Mouse (Mus musculus) cerebellum, adult 2 months (tissue): ENCODE data around the gene Myl6.

ENCODE experiments used
- CTCF ChIP-seq: fragments of 200-500 bp; IDR thresholded peaks from 2 replicates; pipeline ENCODE4 v1.5.1; 2011; ENCODE audit warnings: low read depth, mild to moderate bottlenecking, control low read depth, low read length, moderate library complexity, borderline replicate concordance; ENCODE audit not compliant: insufficient read depth
- POLR2A ChIP-seq: fragments of 200-500 bp; IDR thresholded peaks from 2 replicates; pipeline ENCODE4 v1.6.1; 2011; ENCODE audit warnings: low read length, control low read depth, borderline replicate concordance; ENCODE audit not compliant: insufficient read depth

GRCm38 (mm10) chr10:128445407-128445806 lies 48.5 kb downstream of the Myl6 start:
- no peak for TF ChIP-seq CTCF
- no peak for TF ChIP-seq POLR2A
